Mouse (Mus musculus) cortical plate, adult 2 months (tissue): Measurements from ENCODE around the gene Cacna2d1.

Experiments used
- CTCF ChIP-seq: fragments of 200-500 bp; IDR thresholded peaks from 2 replicates; pipeline ENCODE4 v1.5.1; 2011; ENCODE audit warnings: mild to moderate bottlenecking, control low read depth, low read length; ENCODE audit not compliant: insufficient read depth; ENCODE audit errors: extremely low read depth
- POLR2A ChIP-seq: fragments of 200-500 bp; IDR thresholded peaks from 2 replicates; pipeline ENCODE4 v1.6.1; 2011; ENCODE audit warnings: mild to moderate bottlenecking, low read length, control low read depth; ENCODE audit not compliant: insufficient read depth; ENCODE audit errors: extremely low read depth

GRCm38 (mm10) chr5:16047452-16048191 is 113.1 kb downstream of the Cacna2d1 start:
- no peak for TF ChIP-seq CTCF
- TF ChIP-seq POLR2A: no peak
